ENCODE assay signal across 8 mouse cellular contexts in the genomic region with DNA sequence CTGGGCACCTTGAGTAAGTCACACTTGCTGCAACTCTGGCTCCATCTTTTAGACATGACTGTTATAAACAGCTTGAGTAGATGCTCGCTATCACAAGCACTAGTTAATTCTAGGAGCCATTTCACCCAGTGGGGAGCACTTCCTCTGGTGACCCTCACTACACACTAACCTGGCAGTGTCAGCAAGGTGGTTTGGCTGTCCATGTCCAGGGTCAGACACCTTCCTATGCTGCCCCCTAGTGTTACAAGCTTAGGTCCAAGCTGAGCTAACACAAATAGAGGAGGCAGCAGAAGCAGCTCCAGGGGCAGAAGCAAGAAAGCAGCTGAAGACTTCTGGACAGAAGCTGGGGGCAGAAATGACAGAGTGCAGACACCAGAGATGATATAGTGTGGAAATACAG. TPM values are rescaled to one million over a fixed set of nuclear protein-coding genes. Genes with fewer than 3 reads are reported as not detected.
DNase-seq lines count a peak whose midpoint lies in the region; ATAC-seq and TF ChIP-seq lines count a peak whose summit lies in the region.

No protein-coding gene starts in this region.

- intact Hi-C loops in heart, adult 2 months (cut with DNase I) = loop anchor here (1.0 kb wide), 1 partner anchor 46 kb away; no protein-coding TSS in a partner anchor

- no peak overlapping the region for H3K4me2 ChIP-seq in kidney, embryonic 15.5 days
- H3K4me2 ChIP-seq in liver, embryonic 13.5 days = no peak overlapping the region

- TF ChIP-seq EP300 in ES-Bruce4 (IDR thresholded peaks at IDR 0.05; ENCODE audit: insufficient read depth, low read depth, low read length) = no peak
- TF ChIP-seq EP300 in heart, adult 2 months (IDR thresholded peaks at IDR 0.05; ENCODE audit: insufficient read depth, low read depth, low read length) = 0 out of 2 replicates have a peak, but pooled peaks have one; percentile 46

- H3K79me2 ChIP-seq in heart, adult 2 months (replicated peaks; ENCODE audit: control insufficient read depth, insufficient read depth, low read length) = no peaks in the 10 kb centered on the region

- H3K4me1 ChIP-seq in kidney, embryonic 15.5 days = peaks cover 31% of the 10 kb centered on the region
- peaks cover 4% of the 10 kb centered on the region for H3K4me1 ChIP-seq in ES-Bruce4 (ENCODE audit: control insufficient read depth, insufficient read depth, low read length)
- H3K4me1 ChIP-seq in heart, adult 2 months (ENCODE audit: control insufficient read depth, insufficient read depth, low read length) = peaks cover 11% of the 10 kb centered on the region
- H3K4me1 ChIP-seq in liver, embryonic 13.5 days (replicated peaks) = no peaks in the 10 kb centered on the region; the same call in none of the 2 replicates
- no peaks in the 10 kb centered on the region for H3K4me1 ChIP-seq in spleen, adult 2 months (ENCODE audit: control insufficient read depth, insufficient read depth, insufficient read length)

- H3K27me3 ChIP-seq in kidney, embryonic 15.5 days = no peaks in the 10 kb centered on the region
- H3K27me3 ChIP-seq in ES-Bruce4 (ENCODE audit: control insufficient read depth, insufficient read depth, low read length, poor library complexity, severe bottlenecking) = no peaks in the 10 kb centered on the region; the same call in 1 of the 2 replicates
- H3K27me3 ChIP-seq in heart, adult 2 months (ENCODE audit: control insufficient read depth, insufficient read depth, low read length) = no peaks in the 10 kb centered on the region
- no peaks in the 10 kb centered on the region for H3K27me3 ChIP-seq in liver, embryonic 13.5 days
- H3K27me3 ChIP-seq in spleen, adult 2 months (ENCODE audit: control insufficient read depth, insufficient read depth, low read length) = no peaks in the 10 kb centered on the region

- WGBS in kidney, embryonic 15.5 days = 85% methylated on average over 1 of the region's 1 CpGs
- 62% methylated on average over 1 of the region's 1 CpGs for WGBS in heart, adult 2 months
- 27% methylated on average over 1 of the region's 1 CpGs for WGBS in liver, embryonic 13.5 days (ENCODE audit: insufficient replicate concordance)
- 90% methylated on average over 1 of the region's 1 CpGs for WGBS in spleen, adult 2 months

- H3K9ac ChIP-seq in kidney, embryonic 15.5 days = no peak overlapping the region
- H3K9ac ChIP-seq in ES-Bruce4 (ENCODE audit: low read depth, poor library complexity, severe bottlenecking) = no peak overlapping the region
- H3K9ac ChIP-seq in heart, adult 2 months (ENCODE audit: low read depth, low read length) = no peak overlapping the region
- H3K9ac ChIP-seq in liver, embryonic 13.5 days = no peak overlapping the region

- H3K27ac ChIP-seq in kidney, embryonic 15.5 days = no peak overlapping the region
- no peak overlapping the region for H3K27ac ChIP-seq in ES-Bruce4 (ENCODE audit: insufficient read depth, low read length)
- H3K27ac ChIP-seq in heart, adult 2 months = no peak overlapping the region
- H3K27ac ChIP-seq in liver, embryonic 13.5 days = no peak overlapping the region
- H3K27ac ChIP-seq in spleen, adult 2 months (ENCODE audit: insufficient read depth, low read length) = no peak overlapping the region

- ATAC-seq in kidney, embryonic 15.5 days (replicated peaks; ENCODE audit: low FRiP score) = no peak
- ATAC-seq in liver, embryonic 13.5 days (ENCODE audit: low read depth) = no peak

- peak; percentile 73 for DNase-seq in kidney, adult 18-20 months
- DNase-seq in adrenal gland, postnatal 36 days = peak; percentile 62 to 77
- DNase-seq in heart, adult 2 months = peak; percentile 47 to 58
- DNase-seq in liver, embryonic 13.5 days = peak; percentile 16
- peak; percentile 23 to 50 for DNase-seq in spleen, adult 2 months (ENCODE audit: low read depth in 1 of 2, low spot score in 2 of 2)
- no peak for DNase-seq in ovary, postnatal 14 days (ENCODE audit: low spot score)

- H3K36me3 ChIP-seq in kidney, embryonic 15.5 days = no peaks in the 10 kb centered on the region
- no peaks in the 10 kb centered on the region for H3K36me3 ChIP-seq in ES-Bruce4 (ENCODE audit: control insufficient read depth, insufficient read depth, low read length, poor library complexity, severe bottlenecking)
- peaks cover 4% of the 10 kb centered on the region for H3K36me3 ChIP-seq in heart, adult 2 months (ENCODE audit: control insufficient read depth, insufficient read depth, low read length)
- no peaks in the 10 kb centered on the region for H3K36me3 ChIP-seq in liver, embryonic 13.5 days
- no peaks in the 10 kb centered on the region for H3K36me3 ChIP-seq in spleen, adult 2 months (ENCODE audit: control insufficient read depth, insufficient read depth, low read length)

- H3K9me3 ChIP-seq in kidney, embryonic 15.5 days (replicated peaks) = no peaks in the 10 kb centered on the region
- H3K9me3 ChIP-seq in ES-Bruce4 (replicated peaks; ENCODE audit: control insufficient read depth, insufficient read depth, low read length, poor library complexity, severe bottlenecking) = 0 out of 2 replicates have a peak, but pooled peaks cover under 1% of the 10 kb centered on the region
- no peaks in the 10 kb centered on the region for H3K9me3 ChIP-seq in liver, embryonic 13.5 days (replicated peaks)

- no peak for TF ChIP-seq POLR2A in ES-Bruce4 (IDR thresholded peaks at IDR 0.05; ENCODE audit: insufficient read depth, low read length)
- no peak for TF ChIP-seq POLR2A in heart, adult 2 months (IDR thresholded peaks at IDR 0.05; ENCODE audit: insufficient read depth, low read depth, low read length)
- no peak for TF ChIP-seq POLR2A in spleen, adult 2 months (IDR thresholded peaks at IDR 0.05; ENCODE audit: low read depth, low read length)

- H3K4me3 ChIP-seq in kidney, embryonic 15.5 days (replicated peaks) = no peak overlapping the region
- no peak overlapping the region for H3K4me3 ChIP-seq in ES-Bruce4 (ENCODE audit: low read depth, low read length)
- no peak overlapping the region for H3K4me3 ChIP-seq in heart, adult 2 months
- no peak overlapping the region for H3K4me3 ChIP-seq in liver, embryonic 13.5 days (replicated peaks)
- H3K4me3 ChIP-seq in spleen, adult 2 months (ENCODE audit: extremely low read depth, insufficient read depth, insufficient read length) = no peak overlapping the region

- peak; percentile 83 for TF ChIP-seq CTCF in ES-Bruce4 (IDR thresholded peaks at IDR 0.05; ENCODE audit: low read depth, low read length)
- TF ChIP-seq CTCF in heart, adult 2 months (IDR thresholded peaks at IDR 0.05) = peak; percentile 82
- TF ChIP-seq CTCF in spleen, adult 2 months (IDR thresholded peaks at IDR 0.05; ENCODE audit: extremely low read depth, insufficient read depth, insufficient read length, insufficient replicate concordance) = peak; percentile 42; the same call in 1 of the 2 replicates

RNA-seq across cellular contexts. Expression of gene S100a10, which starts 38.6 kb away (rescaled TPM):
- 516 and 533 TPM in 2 replicates for polyA plus RNA-seq in kidney, embryonic 15.5 days (2015; fragmentation: Nextera tagmentation; extraction: Ambion mirVana)
- 468 and 470 TPM in 2 replicates for polyA plus RNA-seq in ES-Bruce4 (2011; ENCODE audit: insufficient read depth, insufficient read length, low read depth, missing spikeins)
- total RNA-seq in adrenal gland, postnatal 36 days (2021) = 100 to 1,000 TPM; 166 to 192 TPM
- total RNA-seq in heart, adult 2 months (2021) = 10 to 100 TPM; 70.5 to 93.9 TPM
- polyA plus RNA-seq in heart, adult 2 months (2012; rRNA removed) = 41.9 and 47.3 TPM in 2 replicates
- polyA plus RNA-seq in liver, embryonic 13.5 days (2015; fragmentation: Nextera tagmentation; extraction: Ambion mirVana) = 69.5 and 71.2 TPM in 2 replicates
- polyA plus RNA-seq in spleen, adult 2 months (2012; rRNA removed) = 36.2 and 39.0 TPM in 2 replicates

RNA-seq across cellular contexts. Expression of gene Tdpoz2, which starts 59.0 kb away (rescaled TPM):
- polyA plus RNA-seq in kidney, embryonic 15.5 days (2015; fragmentation: Nextera tagmentation; extraction: Ambion mirVana) = not detected in 2 replicates
- polyA plus RNA-seq in ES-Bruce4 (2011; ENCODE audit: insufficient read depth, insufficient read length, low read depth, missing spikeins) = not detected in 2 replicates
- total RNA-seq in adrenal gland, postnatal 36 days (2021) = under 1 TPM in 1 of 2 experiments, not detected in 1; 0.46 TPM
- total RNA-seq in heart, adult 2 months (2021) = not detected
- polyA plus RNA-seq in heart, adult 2 months (2012; rRNA removed) = not detected in 2 replicates
- polyA plus RNA-seq in liver, embryonic 13.5 days (2015; fragmentation: Nextera tagmentation; extraction: Ambion mirVana) = not detected in 2 replicates
- not detected in 2 replicates for polyA plus RNA-seq in spleen, adult 2 months (2012; rRNA removed)
